Mouse (Mus musculus): Measurements from ENCODE around the gene Atp2a3. TPM values are rescaled to one million over a fixed set of nuclear protein-coding genes. Genes with fewer than 3 reads are reported as not detected.
A peak's percentile ranks its signal among the peaks of the same experiment; 100 is the strongest.

Atp2a3 gene
- polyA plus RNA-seq, 1 experiment from 2014 or later, result 0.74 TPM

DNA sequence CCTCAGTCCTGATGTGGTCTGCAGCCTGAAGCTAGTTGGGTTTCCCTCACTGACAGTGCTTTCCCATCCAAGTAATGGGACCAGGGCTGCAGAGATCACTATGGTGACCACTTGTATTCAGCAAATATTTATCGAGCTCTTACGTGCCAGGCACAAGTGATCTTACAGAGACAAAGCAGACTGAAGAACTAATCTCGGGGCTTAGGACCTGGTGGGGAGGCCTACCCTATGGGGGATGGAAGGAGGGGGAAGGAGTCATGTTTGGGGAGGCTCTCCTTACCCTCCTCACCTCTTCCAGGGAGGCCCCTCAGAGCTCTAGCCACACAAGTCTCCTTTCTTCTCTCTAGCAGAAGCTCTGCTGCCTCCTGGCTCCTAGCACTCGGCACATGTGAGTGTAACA, 62.9 kb downstream of the Atp2a3 start:
- peaks cover 14% of the 10 kb centered on the region for H3K27me3 ChIP-seq (ENCODE audit: control insufficient read depth, insufficient read depth, low read length)
- H3K27ac ChIP-seq (replicated peaks; ENCODE audit: low read depth, low read length), result no peak overlapping the region
- 59% methylated on average over 4 of the region's 4 CpGs for WGBS

DNA sequence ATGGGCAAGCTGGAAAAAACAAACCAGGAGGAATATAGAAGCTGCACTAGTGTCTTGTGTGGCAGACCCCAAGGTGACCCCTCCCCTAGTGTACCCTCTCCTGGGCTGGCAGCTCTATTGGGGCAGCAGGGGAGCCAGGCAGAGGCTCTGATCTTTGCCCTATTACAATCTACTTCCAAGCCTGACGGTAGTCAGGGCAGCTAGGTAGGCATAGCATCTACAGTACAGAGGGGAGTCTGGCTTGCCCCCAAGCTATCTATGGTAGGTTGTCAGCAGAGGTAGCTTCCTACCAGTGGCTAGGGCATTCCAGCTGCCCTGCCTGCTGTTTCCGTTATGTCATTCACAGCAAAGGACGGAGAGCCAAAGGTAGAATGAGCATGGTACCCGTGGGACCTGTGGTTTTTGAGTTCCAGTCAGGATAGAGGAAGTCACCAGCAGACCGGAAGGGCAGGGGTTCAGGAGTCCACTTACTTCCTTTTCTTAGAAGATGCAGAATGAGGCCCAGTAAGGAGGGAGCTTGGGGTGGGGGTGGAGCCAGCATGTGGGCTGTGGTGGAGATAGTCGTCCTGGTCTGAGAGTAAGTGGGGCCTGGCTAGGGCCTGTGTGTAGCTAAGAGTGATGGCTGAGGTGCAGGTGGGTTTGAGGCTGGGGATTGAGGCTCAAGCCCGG, 63.4 kb downstream of the Atp2a3 start:
- Histone ChIP-seq H3K27ac (replicated peaks; ENCODE audit: low read depth, low read length) (no peak overlapping the region), H3K9ac (replicated peaks; ENCODE audit: low read length) (no peak overlapping the region)
- 50% methylated on average over 7 of the region's 7 CpGs for WGBS

More for the DNA sequence above, 62.9 kb downstream of the Atp2a3 start:
- Histone ChIP-seq H3K9me3 (replicated peaks; ENCODE audit: control insufficient read depth, low read length) (no peaks in the 10 kb centered on the region), H3K9ac (replicated peaks; ENCODE audit: low read length) (no peak overlapping the region), H3K4me2 (ENCODE audit: low read depth, low read length) (no peak overlapping the region), H3K36me3 (replicated peaks; ENCODE audit: control insufficient read depth, insufficient read depth, low read depth, low read length) (no peaks in the 10 kb centered on the region), H3K4me3 (ENCODE audit: low read depth, low read length) (no peak overlapping the region), H3K4me1 (ENCODE audit: control insufficient read depth, insufficient read depth, low read length) (no peaks in the 10 kb centered on the region)
- DNase-seq (ENCODE audit: low spot score) (no peak), ATAC-seq (replicated peaks; ENCODE audit: insufficient number of reproducible peaks, low FRiP score, low TSS enrichment, low read depth) (no peak)

DNA sequence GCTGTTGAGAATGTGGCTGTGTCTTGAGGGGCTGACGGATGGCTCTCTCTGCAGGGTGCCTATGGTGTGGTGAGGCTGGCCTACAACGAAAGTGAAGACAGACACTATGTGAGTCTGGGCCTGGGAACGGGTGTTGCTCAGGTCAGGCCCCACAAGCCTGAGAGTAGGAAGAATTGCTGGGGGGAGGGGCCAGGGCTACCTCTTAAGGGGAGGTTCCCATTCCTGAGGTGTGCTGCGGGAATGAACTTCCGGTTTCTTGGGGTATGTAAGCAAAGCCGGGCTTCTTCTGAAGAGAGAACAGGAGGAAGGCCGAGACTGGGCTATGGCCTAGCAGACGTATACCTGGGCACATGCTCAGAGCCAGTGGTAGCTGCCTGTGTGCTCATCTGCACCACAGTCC, 66.0 kb downstream of the Atp2a3 start:
- no peaks in the 10 kb centered on the region for H3K27me3 ChIP-seq (ENCODE audit: control insufficient read depth, insufficient read depth, low read length)
- WGBS, result 50% methylated on average over 8 of the region's 8 CpGs
- DNase-seq (ENCODE audit: low spot score) (no peak), ATAC-seq (replicated peaks; ENCODE audit: insufficient number of reproducible peaks, low FRiP score, low TSS enrichment, low read depth) (no peak)
- H3K36me3 ChIP-seq (replicated peaks; ENCODE audit: control insufficient read depth, insufficient read depth, low read depth, low read length), result no peaks in the 10 kb centered on the region
- H3K27ac ChIP-seq (replicated peaks; ENCODE audit: low read depth, low read length), result no peak overlapping the region
- H3K4me2 ChIP-seq (ENCODE audit: low read depth, low read length), result no peak overlapping the region
- H3K4me3 ChIP-seq (ENCODE audit: low read depth, low read length), result no peak overlapping the region
- no peak overlapping the region for H3K9ac ChIP-seq (replicated peaks; ENCODE audit: low read length)
- no peaks in the 10 kb centered on the region for H3K9me3 ChIP-seq (replicated peaks; ENCODE audit: control insufficient read depth, low read length)
- H3K4me1 ChIP-seq (ENCODE audit: control insufficient read depth, insufficient read depth, low read length), result no peaks in the 10 kb centered on the region

More for the DNA sequence above, 63.4 kb downstream of the Atp2a3 start:
- Histone ChIP-seq H3K4me2 (ENCODE audit: low read depth, low read length) (no peak overlapping the region), H3K36me3 (replicated peaks; ENCODE audit: control insufficient read depth, insufficient read depth, low read depth, low read length) (no peaks in the 10 kb centered on the region), H3K9me3 (replicated peaks; ENCODE audit: control insufficient read depth, low read length) (no peaks in the 10 kb centered on the region), H3K27me3 (ENCODE audit: control insufficient read depth, insufficient read depth, low read length) (peaks cover 13% of the 10 kb centered on the region), H3K4me3 (ENCODE audit: low read depth, low read length) (no peak overlapping the region), H3K4me1 (ENCODE audit: control insufficient read depth, insufficient read depth, low read length) (no peaks in the 10 kb centered on the region)
- ATAC-seq (replicated peaks; ENCODE audit: insufficient number of reproducible peaks, low FRiP score, low TSS enrichment, low read depth) (no peak), DNase-seq (ENCODE audit: low spot score) (peak; percentile 28)

DNA sequence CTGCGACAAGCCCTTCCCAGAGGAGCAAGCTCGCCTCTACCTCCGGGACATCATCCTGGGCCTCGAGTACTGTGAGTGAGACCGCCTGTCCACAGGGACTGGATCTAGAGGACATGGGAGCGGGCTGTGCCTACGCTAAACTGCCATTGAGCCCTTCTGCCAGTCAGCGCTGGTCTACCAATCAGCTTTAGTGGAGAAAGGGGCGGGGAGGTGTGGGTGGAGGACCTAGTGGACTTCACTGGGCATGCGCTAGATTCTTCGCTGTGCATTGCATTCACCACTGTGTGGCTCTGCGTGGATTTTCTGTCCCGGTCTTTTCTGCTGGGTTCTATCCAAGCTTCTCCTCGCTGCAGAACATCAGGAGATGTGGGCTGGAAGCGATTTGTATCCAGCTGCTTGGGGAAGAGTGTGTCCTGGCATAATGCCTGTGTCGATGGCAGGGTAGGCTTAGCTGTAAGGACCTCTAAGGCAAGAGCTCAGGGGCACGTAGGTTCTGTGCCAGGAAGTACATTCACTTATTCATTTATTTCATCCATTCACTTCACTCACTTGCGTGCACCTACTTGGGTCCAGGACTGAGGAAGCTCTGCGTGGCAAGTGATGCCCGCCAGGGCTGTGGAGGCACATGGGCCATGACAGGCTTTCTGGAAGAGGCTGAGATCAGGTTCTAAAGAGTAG, 70.0 kb downstream of the Atp2a3 start:
- ATAC-seq (replicated peaks; ENCODE audit: insufficient number of reproducible peaks, low FRiP score, low TSS enrichment, low read depth) (peak; percentile 90), DNase-seq (ENCODE audit: low spot score) (peak; percentile 92)
- H3K9me3 ChIP-seq (replicated peaks; ENCODE audit: control insufficient read depth, low read length), result no peaks in the 10 kb centered on the region
- H3K4me1 ChIP-seq (ENCODE audit: control insufficient read depth, insufficient read depth, low read length), result no peaks in the 10 kb centered on the region
- H3K9ac ChIP-seq (replicated peaks; ENCODE audit: low read length), result peak overlapping the region; percentile 50
- H3K36me3 ChIP-seq (replicated peaks; ENCODE audit: control insufficient read depth, insufficient read depth, low read depth, low read length), result no peaks in the 10 kb centered on the region
- H3K27me3 ChIP-seq (ENCODE audit: control insufficient read depth, insufficient read depth, low read length), result no peaks in the 10 kb centered on the region
- WGBS, result 24% methylated on average over 20 of the region's 20 CpGs
- H3K4me3 ChIP-seq (ENCODE audit: low read depth, low read length), result peak overlapping the region; percentile 17; the same call in 1 of the 2 replicates
- peak overlapping the region; percentile 44 for H3K4me2 ChIP-seq (ENCODE audit: low read depth, low read length)
- H3K27ac ChIP-seq (replicated peaks; ENCODE audit: low read depth, low read length), result no peak overlapping the region

DNA sequence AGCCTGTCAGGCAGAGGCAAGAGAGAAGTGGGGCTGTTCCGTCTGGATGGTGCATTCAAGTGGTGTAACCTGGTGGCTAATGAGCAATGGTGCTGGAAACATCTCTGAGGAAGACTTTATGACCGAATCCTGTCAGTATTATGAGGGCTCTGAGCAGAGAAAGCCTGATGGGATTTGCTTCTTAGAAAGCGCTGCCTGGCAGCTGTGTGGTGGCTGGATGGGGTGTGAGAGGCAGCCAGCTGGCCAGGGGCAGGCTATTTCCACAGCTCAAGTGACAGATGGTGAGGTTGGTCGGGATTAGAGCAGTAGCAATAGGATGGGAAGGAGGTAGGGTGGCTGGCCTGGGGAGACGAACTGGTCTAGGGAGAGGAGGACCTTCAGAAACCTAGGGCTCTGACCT, 70.6 kb downstream of the Atp2a3 start:
- H3K27me3 ChIP-seq (ENCODE audit: control insufficient read depth, insufficient read depth, low read length), result no peaks in the 10 kb centered on the region
- H3K4me2 ChIP-seq (ENCODE audit: low read depth, low read length), result no peak overlapping the region
- H3K4me1 ChIP-seq (ENCODE audit: control insufficient read depth, insufficient read depth, low read length), result no peaks in the 10 kb centered on the region
- WGBS, result 80% methylated on average over 5 of the region's 5 CpGs
- no peaks in the 10 kb centered on the region for H3K9me3 ChIP-seq (replicated peaks; ENCODE audit: control insufficient read depth, low read length)
- no peak overlapping the region for H3K4me3 ChIP-seq (ENCODE audit: low read depth, low read length)
- 0 out of 2 replicates have a peak, but pooled peaks have one; percentile 2 for ATAC-seq (replicated peaks; ENCODE audit: insufficient number of reproducible peaks, low FRiP score, low TSS enrichment, low read depth)
- no peak for DNase-seq (ENCODE audit: low spot score)
- H3K27ac ChIP-seq (replicated peaks; ENCODE audit: low read depth, low read length), result no peak overlapping the region
- H3K36me3 ChIP-seq (replicated peaks; ENCODE audit: control insufficient read depth, insufficient read depth, low read depth, low read length), result no peaks in the 10 kb centered on the region
- no peak overlapping the region for H3K9ac ChIP-seq (replicated peaks; ENCODE audit: low read length)

DNA sequence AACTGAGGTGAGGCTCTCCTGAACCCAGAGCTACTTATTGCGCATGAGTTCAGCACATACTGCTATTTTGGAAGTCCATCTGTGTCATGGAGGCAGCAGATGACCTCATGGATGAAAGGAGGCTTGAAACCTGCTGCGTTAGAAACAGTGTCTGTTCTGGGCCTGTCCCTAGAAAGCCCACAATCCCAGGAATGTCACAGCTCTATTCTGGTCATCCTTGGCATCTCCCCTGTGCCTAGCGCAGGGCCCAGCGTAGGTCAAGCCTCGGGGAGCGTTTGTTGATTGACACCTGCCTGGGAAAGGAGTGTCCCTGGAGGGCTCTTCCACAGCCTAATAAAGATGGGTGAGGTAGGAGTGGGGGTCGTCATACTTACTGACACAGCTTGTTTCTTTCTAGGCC, 75.1 kb downstream of the Atp2a3 start:
- Histone ChIP-seq H3K36me3 (replicated peaks; ENCODE audit: control insufficient read depth, insufficient read depth, low read depth, low read length) (no peaks in the 10 kb centered on the region), H3K4me2 (ENCODE audit: low read depth, low read length) (no peak overlapping the region), H3K4me1 (ENCODE audit: control insufficient read depth, insufficient read depth, low read length) (no peaks in the 10 kb centered on the region), H3K9ac (replicated peaks; ENCODE audit: low read length) (no peak overlapping the region), H3K9me3 (replicated peaks; ENCODE audit: control insufficient read depth, low read length) (no peaks in the 10 kb centered on the region), H3K27ac (replicated peaks; ENCODE audit: low read depth, low read length) (no peak overlapping the region), H3K27me3 (ENCODE audit: control insufficient read depth, insufficient read depth, low read length) (no peaks in the 10 kb centered on the region), H3K4me3 (ENCODE audit: low read depth, low read length) (no peak overlapping the region)
- no peak for DNase-seq (ENCODE audit: low spot score)
- no peak for ATAC-seq (replicated peaks; ENCODE audit: insufficient number of reproducible peaks, low FRiP score, low TSS enrichment, low read depth)
- WGBS, result 80% methylated on average over 7 of the region's 7 CpGs

DNA sequence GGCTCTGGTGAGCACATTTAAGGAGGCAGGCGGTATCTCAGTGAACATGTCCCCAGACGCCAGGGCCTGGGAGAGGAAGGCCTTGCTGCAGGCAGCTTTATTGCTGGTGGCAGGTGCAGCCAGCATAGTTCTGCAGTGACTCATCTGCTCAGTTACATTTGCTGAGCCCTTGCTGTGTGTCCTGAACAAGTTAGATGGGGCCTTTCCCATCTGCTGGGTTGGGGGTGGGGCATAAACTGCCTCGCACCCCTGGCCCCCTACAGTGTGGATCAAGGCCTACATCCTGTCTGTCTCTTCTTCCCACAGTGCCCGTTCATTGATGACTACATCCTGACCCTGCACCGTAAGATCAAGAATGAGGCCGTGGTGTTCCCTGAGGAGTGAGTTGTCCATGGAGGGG, 75.9 kb downstream of the Atp2a3 start:
- ATAC-seq (replicated peaks; ENCODE audit: insufficient number of reproducible peaks, low FRiP score, low TSS enrichment, low read depth) (no peak), DNase-seq (ENCODE audit: low spot score) (no peak)
- Histone ChIP-seq H3K4me2 (ENCODE audit: low read depth, low read length) (no peak overlapping the region), H3K27me3 (ENCODE audit: control insufficient read depth, insufficient read depth, low read length) (no peaks in the 10 kb centered on the region), H3K36me3 (replicated peaks; ENCODE audit: control insufficient read depth, insufficient read depth, low read depth, low read length) (no peaks in the 10 kb centered on the region), H3K4me1 (ENCODE audit: control insufficient read depth, insufficient read depth, low read length) (no peaks in the 10 kb centered on the region), H3K9me3 (replicated peaks; ENCODE audit: control insufficient read depth, low read length) (no peaks in the 10 kb centered on the region), H3K4me3 (ENCODE audit: low read depth, low read length) (no peak overlapping the region), H3K27ac (replicated peaks; ENCODE audit: low read depth, low read length) (no peak overlapping the region), H3K9ac (replicated peaks; ENCODE audit: low read length) (no peak overlapping the region)
- WGBS, result 68% methylated on average over 6 of the region's 6 CpGs

DNA sequence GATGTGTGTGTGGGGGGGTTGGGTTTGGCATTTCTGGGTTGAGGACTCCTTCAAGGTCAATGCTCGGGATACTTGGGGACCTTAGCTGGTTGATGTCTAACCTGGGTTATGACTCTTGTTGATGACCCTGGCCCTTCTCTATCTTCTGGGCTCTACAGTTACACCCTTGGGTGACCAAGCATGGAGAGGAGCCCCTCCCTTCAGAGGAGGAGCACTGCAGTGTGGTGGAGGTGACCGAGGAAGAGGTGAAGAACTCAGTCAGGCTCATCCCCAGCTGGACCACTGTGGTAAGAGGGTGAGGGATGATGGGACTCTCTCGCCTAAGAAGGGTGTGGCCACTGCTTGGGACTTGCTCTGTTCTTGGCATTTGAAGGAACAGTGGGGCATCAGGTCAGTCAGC, 76.7 kb downstream of the Atp2a3 start:
- ATAC-seq (replicated peaks; ENCODE audit: insufficient number of reproducible peaks, low FRiP score, low TSS enrichment, low read depth) (no peak), DNase-seq (ENCODE audit: low spot score) (no peak)
- WGBS, result 88% methylated on average over 3 of the region's 3 CpGs
- Histone ChIP-seq H3K4me1 (ENCODE audit: control insufficient read depth, insufficient read depth, low read length) (no peaks in the 10 kb centered on the region), H3K4me2 (ENCODE audit: low read depth, low read length) (no peak overlapping the region), H3K27ac (replicated peaks; ENCODE audit: low read depth, low read length) (no peak overlapping the region), H3K9ac (replicated peaks; ENCODE audit: low read length) (no peak overlapping the region), H3K9me3 (replicated peaks; ENCODE audit: control insufficient read depth, low read length) (no peaks in the 10 kb centered on the region), H3K36me3 (replicated peaks; ENCODE audit: control insufficient read depth, insufficient read depth, low read depth, low read length) (no peaks in the 10 kb centered on the region), H3K4me3 (ENCODE audit: low read depth, low read length) (no peak overlapping the region), H3K27me3 (ENCODE audit: control insufficient read depth, insufficient read depth, low read length) (no peaks in the 10 kb centered on the region)
